Mouse (Mus musculus): ENCODE data around the gene Tcp11. TPM values are rescaled to one million over a fixed set of nuclear protein-coding genes. Genes with fewer than 3 reads are reported as not detected.

Tcp11 gene
- total RNA-seq (2021): not detected
- long read RNA-seq, experiment 1: 0 reads
- long read RNA-seq, experiment 2: 0 reads

DNA sequence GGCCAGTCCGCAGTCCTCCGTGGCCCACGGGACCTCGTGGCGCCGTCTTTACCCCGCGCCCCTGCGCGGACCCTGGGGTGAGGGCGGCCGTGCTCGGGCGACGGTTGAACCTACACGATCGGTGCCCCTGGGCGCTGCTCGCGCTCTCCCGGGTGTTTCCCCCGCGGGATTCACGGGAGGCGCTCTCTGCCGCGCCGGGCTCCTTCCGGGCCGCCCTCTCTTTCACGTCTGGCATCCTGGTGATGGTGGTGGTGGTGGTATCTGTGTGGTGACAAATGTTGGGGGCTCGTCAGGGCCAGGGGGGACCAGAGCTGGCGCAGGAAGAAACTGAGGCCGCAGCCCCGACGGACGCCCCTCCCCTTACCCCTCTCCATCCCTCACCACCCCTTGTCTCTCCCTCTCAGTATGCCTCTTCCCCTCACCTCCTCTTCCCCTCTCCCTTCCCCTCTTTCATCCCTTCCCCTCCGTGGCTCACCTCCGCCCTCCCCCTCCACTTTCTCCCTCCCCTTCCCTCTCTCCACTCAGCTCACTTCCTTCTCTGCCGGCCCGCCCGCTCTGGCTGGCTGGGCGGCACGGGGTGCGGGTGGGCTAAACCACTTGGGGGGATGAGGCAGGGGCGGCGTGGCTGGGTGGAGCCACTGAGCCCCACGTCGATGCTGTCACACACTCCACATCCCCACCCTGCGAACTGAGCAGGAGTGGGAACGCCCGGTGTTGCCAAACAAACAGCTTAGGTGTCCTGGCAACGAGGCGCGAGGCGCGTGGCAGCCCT, at the start of gene Tcp11:
Gene Tcp11, minus strand, starts transcription at position 595 of the 772 bp plus-strand sequence.
- DNase-seq: peak; percentile 24 to 39

DNA sequence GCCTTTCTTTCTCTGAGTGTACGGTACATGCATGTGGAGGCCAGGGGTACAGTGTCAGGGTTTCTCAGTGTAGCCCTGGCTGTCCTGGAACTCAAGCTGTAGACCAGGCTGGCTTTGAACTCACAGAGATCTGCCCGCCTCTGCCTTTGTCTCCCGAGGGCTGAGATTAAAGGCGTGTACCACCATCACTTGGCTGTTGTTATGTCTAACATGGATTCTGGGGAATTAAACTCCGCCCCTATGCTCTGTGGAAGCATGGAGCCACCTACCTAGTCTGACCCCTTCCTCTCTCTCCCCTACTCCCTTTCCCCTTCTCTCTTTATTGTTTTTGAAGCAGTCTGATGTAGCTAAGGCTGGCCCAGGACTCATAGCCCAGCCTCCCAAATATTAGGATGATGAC, 49.4 kb upstream of the Tcp11 start:
- DNase-seq: no peak

DNA sequence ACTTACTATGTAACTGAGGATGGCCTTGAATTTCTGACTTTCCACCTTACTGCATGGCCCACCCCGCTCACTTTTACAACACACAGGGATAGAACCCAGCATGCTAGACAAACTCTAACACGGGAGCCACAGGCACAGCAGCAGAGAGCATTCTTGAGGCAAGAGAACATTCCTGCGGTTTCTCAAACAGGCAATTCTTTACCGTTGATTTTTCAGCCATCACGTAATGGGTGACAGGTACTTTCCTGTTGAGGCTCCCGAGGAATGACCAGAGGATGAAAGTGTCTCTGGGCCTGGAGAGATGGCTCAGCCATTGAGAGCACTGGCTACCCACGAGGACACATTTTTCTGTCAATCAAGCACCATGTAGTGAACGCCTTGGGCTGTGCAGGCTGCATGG, 43.9 kb upstream of the Tcp11 start:
- no peak for DNase-seq

DNA sequence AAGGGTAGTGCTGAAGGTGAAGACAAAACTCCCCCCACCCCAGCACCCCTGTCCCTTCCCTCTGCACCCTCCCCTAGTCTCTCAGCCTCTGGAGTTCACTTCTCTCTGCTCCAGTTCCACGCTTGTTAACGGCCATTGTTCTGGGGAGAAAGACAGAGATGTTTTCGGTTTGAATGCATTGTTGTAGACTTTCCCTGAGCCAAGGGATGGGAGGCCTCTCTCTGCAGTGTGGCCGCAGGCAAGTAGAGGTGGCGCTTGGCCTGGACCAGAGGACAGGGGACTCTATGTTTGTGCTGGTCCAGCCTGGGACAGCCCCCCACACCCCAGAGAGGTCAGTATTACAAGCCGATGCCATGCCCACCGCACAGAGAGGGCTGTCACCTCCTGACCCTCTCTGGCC, 43.2 kb upstream of the Tcp11 start:
- no peak for DNase-seq

DNA sequence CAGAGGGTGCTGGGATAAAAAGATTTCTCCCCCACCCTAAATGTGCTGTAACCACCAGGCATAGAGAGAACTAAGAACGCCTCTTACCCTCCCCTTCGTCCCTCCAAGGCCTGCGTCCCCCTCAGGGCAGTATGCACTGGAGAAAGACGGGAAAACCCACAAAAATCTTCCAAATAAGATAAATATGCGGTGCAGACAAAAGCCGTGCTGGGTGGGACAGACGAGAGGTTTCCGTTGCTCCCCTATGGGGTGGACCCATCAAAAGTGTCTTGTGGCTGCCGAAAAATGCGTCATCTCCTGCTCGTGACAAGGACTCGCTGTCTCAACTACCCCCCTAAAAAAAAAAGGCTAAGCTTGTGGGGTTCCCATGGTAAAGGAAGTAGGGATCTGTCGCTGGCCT, 42.5 kb upstream of the Tcp11 start:
- DNase-seq: no peak

DNA sequence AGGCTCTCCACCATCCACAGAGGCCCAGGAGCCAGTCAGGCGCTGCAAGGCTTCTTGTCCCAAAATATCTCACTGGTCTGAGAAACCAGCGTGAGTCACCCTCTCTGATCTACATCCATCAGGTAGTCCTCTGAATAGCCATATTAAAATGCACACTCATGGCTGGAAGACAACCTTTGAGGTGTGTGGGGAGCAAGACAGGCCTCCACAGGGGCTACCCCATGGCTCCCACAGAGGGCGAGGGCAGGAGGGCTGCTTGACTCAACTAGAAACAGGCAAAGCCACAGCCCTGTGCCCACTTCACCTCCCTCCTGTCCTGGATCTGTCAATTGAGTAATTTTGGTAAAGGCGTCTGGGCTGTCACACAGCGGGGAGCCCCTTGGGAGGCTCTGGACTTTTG, 40.0 kb upstream of the Tcp11 start:
- no peak for DNase-seq

DNA sequence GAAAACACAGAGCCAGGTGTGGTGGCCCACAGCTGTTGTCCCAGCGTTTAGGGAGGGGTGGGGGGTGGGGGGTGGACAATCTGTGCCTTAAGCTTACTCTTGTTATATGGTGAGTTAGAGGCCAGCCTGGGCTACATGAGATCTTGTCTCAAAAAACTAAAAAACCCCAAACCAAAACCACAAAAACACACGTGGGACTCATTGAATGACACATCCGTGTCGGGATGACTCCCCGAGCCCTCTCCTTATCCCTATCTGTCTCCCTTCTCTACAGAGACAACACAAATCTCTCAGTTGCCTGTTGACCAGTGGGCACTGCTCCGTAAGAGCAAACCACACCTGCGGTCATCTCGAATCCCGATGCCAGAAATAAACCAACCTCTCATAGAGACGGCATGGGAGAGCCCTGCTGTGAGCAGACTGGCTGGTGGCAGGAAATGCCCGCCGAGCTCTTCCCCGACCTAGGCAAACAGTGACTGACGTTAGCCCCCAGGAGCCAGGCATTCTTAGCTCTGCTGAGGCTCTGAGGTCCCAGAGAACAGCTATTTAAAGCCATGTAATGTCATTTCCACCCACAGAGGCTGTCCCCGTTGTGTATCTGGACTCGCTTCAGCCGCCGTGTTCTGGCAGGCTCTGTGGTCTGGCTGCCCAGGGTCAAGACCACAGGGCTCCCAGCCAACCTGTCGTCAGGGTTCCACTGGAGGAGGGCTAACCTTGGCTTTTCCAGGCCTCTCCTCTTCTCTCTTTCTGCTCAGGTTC, 37.2 kb upstream of the Tcp11 start:
- DNase-seq: peak; percentile 72 to 80

DNA sequence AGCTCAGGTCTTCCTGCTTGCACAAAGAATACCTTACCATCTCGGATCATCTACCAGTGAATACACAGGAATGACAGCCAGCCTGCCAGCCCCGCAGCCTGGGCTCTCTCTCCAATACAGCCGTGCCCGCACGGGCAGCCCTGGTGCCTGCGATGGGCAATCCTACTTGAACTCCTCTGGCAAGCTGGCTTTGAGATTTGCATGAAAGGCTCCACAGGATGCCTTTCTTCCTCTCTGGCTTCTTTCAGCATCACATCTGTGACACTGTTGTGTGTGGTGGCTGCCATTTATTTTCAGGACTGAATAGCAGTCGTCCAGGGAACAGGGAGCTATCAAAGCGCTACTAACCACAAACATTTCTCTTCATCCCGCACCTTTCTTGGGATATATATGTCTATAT, 35.9 kb upstream of the Tcp11 start:
- DNase-seq: no peak

DNA sequence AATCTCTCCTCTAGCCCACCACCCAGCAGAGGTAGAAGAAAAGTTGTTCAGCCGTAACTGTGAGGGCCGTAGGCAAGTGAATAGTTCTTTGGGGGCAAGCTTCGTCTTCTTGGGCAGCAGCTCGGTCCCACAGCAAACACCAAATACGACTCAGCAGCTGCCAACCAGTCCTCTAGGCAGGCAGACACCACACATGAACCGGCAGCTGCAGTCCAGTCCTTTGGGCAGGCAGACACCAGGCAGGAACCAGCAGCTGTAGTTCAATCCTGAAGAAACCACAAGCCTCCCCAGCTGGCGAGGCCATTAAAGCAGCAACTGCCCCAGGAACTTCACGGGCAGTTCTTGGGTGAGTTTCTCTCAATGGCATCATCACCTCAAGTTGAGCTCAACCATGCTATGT, 31.8 kb upstream of the Tcp11 start:
- no peak for DNase-seq

DNA sequence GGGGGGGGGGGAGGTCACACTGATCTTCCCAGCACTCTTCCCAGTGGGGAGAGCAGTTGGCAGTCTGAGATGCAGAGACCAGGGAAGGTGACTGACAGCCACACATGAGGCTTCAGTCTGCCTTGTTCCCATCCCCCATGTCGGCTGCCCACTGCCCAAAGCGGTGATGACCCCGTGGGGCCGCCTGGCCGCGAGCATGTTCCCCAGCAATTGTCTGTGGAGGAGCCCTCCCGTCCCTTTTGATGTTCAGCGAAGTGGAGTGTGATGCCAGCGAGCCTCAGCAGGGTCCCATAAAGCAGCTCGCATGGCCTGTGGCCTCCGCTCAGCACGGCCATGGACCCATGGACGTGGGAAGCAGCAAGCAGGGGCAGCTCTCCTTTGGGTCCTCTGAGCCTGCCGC, 26.8 kb upstream of the Tcp11 start:
- DNase-seq: no peak

DNA sequence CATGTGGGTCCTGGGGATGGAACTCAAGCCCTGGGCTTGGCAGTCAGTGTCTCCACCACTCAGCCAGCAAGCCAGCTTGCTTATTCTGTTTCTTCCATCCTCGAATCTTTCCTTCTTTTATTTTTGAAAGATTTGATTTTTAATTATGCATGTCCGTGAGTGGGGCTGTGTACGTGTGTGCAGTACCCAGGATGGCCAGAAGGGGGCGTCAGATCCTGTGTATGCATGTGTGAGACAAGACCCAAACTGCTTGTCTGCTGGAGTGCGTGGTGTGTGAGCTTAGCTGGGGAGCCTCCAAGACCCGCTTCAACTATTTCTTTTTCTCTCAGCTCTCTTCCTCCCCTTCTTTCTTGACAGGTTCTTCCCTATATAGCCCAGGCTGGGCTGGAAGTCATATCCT, 25.9 kb upstream of the Tcp11 start:
- DNase-seq: no peak

DNA sequence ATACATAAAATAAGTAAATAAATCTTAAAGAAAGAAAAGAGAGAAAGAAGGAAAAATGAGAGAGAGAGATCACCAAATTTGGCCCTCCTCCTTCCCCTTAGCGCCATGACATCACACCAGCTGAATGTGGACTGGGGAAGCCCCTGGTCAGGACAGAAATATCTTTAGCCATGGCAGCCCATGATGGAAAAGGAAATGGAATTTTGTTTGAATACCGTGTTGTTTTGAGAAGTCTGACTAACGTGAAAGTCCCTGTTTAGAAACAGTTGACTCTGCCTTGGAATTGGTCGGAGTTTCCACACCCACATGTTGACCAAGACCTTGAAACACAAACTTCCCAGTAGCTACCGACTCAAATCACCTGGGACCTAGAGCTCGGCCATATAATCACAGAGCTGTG, 24.0 kb upstream of the Tcp11 start:
- no peak for DNase-seq

DNA sequence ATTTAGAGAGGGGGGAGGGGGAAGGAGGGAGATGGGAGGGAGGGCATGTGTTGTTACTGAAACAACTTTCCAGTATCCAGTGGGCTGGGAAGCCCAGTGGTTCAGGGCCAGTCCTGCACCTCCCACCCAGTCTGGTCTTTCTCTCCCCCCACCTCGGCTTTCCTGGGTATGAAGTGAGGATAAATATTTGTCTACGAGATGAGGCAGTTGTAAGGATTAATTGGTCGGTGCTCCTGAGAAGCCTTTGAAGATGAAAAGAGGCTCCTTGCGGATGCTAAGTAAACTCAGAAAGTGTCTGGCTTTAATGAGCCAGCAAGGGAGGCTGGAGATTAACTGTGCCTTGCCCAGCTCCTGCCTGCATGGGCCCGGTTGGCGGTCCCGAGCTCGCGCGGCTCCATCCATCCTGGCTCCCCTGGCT, 21.5 kb upstream of the Tcp11 start:
- no peak for DNase-seq

DNA sequence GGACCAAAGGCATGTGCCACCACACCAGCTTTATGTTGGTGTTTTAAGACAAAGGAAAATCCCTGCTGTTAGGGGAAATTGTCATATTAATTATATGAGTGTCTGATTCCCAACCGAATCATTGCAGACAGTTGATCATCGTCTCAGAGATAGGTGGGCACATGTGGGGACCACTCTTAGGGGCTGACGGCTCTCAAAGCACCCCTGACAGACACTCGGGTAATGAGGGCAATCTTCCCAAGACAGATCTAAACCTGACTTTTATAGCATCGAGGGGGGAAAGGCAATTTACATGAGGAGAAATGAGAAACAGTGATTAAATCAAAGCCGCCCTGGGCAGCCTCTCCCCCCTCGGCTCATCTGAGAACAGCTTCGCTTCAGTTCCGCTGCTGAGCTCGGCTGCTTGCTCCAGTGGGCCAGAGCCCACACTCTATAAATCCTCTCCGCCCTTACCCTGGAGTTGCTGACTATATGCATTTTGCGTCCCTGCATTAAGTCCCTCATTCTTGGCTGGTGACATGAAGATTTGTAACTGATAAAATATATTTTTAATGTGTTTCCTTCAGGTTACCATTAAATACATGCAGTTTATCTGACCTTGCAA, 20.9 kb upstream of the Tcp11 start:
- DNase-seq: no peak

DNA sequence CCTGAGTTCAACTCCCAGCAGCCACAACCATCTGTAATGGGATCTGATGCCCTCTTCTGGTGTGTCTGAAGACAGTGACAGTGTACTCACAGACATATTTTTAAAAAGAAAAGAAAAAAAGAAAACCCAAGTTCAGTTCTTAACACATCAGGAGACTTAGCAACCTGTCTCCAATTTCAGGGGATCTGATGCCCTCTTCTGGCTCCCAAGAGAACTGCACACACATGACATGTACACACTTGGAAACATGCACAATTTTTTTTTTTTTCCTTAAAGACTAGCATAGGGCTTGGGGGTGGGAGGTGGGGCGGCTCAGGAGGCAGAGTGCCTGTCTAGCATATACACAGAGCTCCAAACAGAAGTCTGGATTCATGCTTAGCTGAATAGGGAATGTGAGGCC, 20.2 kb upstream of the Tcp11 start:
- no peak for DNase-seq

DNA sequence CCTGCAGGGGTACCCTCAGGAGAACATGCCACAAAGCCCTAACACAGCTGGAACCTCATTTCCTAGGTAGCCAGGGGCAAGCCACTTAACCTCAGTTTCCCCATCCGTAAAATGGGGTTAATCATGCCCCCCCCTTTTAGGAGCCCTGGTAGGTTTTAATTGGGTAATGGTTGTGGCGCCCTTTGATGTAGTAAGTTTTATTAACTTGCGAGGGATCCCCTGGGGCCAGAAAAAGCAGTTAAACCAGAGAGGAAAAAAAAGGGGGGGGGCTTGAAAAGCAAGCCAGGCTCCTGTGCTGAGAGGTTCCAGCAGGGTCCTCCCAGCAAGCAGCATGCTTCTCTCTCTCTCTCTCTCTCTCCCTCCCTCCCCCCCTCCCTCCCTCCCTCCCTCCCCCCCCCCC, 18.6 kb upstream of the Tcp11 start:
- no peak for DNase-seq

DNA sequence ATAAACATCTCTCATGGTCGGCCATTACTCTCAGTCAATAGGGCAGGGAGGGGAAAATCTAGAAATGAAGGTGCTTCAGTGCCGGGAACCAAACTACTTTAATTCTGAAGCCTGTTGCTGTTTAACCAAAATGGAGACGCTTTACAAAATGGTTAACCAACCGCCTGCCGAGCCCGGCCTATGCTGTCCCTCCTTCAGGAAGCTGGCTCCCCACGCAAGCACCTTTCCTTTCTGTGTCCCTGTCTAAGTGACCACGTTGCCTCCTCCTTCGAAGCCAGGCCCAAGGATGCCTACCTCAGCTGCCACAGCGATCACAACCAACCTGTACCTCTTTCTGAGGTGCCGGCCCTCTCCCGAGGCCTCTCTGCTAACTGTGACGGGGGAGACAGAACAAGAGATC, 16.9 kb upstream of the Tcp11 start:
- no peak for DNase-seq

DNA sequence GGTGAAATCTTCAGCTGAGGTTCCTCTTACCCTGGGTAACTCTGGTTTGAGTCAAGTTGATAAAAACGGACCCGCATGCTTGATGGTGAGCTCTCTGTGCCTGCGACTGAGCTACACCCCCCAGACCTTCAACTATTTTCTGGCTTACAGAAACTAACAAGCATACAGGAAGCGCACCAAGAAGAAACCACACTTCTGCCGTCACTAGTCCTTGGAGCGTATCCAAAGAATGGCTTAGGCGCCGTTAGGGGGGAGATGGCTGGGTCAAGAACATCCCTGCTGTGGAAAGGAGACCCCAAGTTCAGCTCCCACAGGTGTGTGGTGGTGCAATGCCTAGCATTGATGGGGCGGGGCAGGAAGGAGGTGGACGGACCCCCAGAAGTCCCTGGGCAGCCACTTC, 16.0 kb upstream of the Tcp11 start:
- DNase-seq: peak in 1 of 2 experiments; percentile 20

DNA sequence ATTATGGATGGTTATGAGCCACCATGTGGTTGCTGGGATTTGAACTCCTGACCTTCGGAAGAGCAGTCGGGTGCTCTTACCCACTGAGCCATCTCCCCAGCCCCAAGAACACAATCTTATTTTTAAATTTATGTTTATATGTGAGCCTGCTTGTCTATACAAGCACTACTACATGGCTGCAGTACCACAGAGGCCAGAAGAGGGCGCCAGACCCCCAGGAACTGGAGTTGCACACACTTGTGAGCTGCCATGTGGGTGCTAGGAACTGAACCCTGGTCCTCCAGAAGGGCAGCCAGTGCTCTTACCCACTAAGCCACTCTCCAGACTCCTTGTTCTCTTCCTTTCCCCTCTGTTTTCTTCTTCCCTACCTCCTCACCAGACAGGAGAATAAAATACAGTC, 13.4 kb upstream of the Tcp11 start:
- DNase-seq: no peak

DNA sequence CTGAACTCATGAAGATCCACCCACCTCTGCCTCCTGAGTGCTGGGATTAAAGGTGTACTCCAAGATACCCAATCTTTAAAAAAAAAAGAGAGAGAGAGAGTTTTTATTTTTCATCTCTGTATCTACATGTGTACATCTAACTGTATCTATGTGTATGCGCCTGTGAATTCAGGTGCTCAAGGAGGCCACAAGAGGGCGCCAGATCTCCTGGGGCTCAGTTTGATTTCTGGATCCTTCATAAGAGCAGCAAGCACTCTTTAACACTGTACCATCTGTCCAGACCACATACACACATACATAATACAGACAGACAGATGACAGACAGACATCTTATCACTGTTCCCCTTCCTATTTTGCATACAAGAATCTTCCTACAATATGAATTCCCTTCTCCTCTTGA, 11.9 kb upstream of the Tcp11 start:
- no peak for DNase-seq

DNA sequence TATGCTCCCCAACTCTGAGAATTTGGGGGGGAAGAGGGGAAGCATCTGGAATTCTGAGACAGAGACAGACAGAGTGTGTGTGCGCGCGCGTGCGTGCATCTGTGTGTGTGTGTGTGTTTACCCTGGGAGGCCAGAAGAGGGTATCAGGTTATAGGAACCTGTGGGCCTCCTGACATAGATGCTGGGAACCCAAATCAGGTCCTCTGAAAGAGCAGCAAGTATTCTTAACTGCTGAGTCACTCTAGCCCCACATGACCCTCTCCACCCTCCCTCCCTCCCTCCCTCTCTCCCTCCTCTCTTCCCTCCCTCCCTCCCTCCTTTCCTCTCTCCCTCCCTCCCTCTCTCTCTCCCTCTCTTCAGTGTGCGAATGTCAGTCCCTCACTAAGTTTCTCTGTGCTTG, 8.3 kb upstream of the Tcp11 start:
- DNase-seq: no peak

DNA sequence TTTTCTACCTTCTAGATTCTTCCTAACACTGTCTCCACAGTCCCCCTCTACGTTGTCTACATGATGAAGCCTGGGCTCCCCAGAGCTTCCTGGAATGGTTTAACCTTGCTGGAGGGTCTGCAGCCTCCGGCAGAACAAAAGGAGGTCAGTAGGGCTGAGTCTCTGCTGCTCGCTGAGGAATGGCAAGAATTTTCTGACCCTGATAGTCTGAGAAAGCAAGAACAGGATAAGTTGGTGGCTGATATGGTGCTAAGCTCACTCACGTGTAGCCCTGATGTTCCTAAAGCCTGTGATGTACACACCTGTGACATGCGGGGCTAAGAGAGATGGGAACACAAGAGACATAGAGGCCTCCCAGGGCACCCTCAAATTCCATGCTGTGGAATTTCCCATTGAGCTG, 7.0 kb upstream of the Tcp11 start:
- no peak for DNase-seq

DNA sequence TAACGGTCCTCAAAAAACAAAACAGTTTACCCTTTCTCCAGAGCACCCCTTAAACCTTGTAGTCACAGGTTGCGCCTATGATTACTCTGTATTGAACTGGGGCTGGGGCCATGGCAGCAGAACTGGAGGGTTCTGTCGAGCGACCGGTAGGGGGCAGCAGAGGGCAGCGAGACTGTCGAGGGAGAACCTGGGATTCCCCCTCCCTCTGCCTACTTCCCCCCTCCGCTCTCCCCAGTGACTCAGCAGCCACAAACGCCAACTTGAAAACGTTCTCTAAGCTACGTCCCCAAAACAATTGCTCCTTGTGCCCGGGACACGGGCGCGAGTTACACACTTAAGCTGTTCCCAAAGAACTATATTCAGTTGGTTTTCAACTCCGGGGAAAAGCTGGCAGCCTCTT, 4.5 kb upstream of the Tcp11 start:
- DNase-seq: peak; percentile 95 to 97

Data from adrenal gland, postnatal 36 days (tissue).